Mouse (Mus musculus): ENCODE results near the gene Dnah9. TPM values are rescaled to one million over a fixed set of nuclear protein-coding genes. Genes with fewer than 3 reads are reported as not detected.

The Dnah9 gene
- total and polyA plus RNA-seq, 2 experiments from 2014 or later: 2.7 to 3.5 TPM

- ATAC-seq (no peak), DNase-seq (ENCODE audit: low spot score) (no peak)
- no peak overlapping the region for H3K4me2 ChIP-seq (ENCODE audit: low read depth, low read length)
- no peaks in the 10 kb centered on the region for H3K9me3 ChIP-seq (ENCODE audit: low read length)
- WGBS: 90% methylated on average over 2 of the region's 2 CpGs
- no peak for TF ChIP-seq CTCF (IDR thresholded peaks at IDR 0.05; ENCODE audit: low read depth)
- H3K27me3 ChIP-seq (ENCODE audit: insufficient read depth, low read length): no peaks in the 10 kb centered on the region
- no peak overlapping the region for H3K27ac ChIP-seq
- no peak overlapping the region for H3K9ac ChIP-seq (replicated peaks; ENCODE audit: low read length)
- no peak overlapping the region for H3K4me3 ChIP-seq (ENCODE audit: low read length)
- no peaks in the 10 kb centered on the region for H3K36me3 ChIP-seq (ENCODE audit: insufficient read depth, low read length)
- H3K4me1 ChIP-seq (ENCODE audit: insufficient read depth, low read length): no peaks in the 10 kb centered on the region
Measured at GRCm38 (mm10) chr11:65881465-65881864, 286.9 kb downstream of the Dnah9 start.

GRCm38 (mm10) chr11:65877146-65877775, 291.1 kb downstream of the Dnah9 start:
- no peak for TF ChIP-seq CTCF (IDR thresholded peaks at IDR 0.05; ENCODE audit: low read depth)
- Histone ChIP-seq H3K4me1 (ENCODE audit: insufficient read depth, low read length) (no peaks in the 10 kb centered on the region), H3K4me2 (ENCODE audit: low read depth, low read length) (no peak overlapping the region), H3K27ac (no peak overlapping the region), H3K27me3 (ENCODE audit: insufficient read depth, low read length) (no peaks in the 10 kb centered on the region), H3K9me3 (ENCODE audit: low read length) (no peaks in the 10 kb centered on the region), H3K36me3 (ENCODE audit: insufficient read depth, low read length) (no peaks in the 10 kb centered on the region), H3K4me3 (ENCODE audit: low read length) (no peak overlapping the region), H3K9ac (replicated peaks; ENCODE audit: low read length) (no peak overlapping the region)
- peak; percentile 2 for DNase-seq (ENCODE audit: low spot score)
- ATAC-seq: no peak
- 54% methylated on average over 1 of the region's 1 CpGs for WGBS

GRCm38 (mm10) chr11:65861476-65861875, 306.9 kb downstream of the Dnah9 start:
- 44% methylated on average over 4 of the region's 4 CpGs for WGBS
- H3K9me3 ChIP-seq (ENCODE audit: low read length): no peaks in the 10 kb centered on the region
- H3K27me3 ChIP-seq (ENCODE audit: insufficient read depth, low read length): no peaks in the 10 kb centered on the region
- no peak overlapping the region for H3K4me2 ChIP-seq (ENCODE audit: low read depth, low read length)
- H3K9ac ChIP-seq (replicated peaks; ENCODE audit: low read length): no peak overlapping the region
- ATAC-seq: no peak
- H3K4me1 ChIP-seq (ENCODE audit: insufficient read depth, low read length): no peaks in the 10 kb centered on the region
- H3K4me3 ChIP-seq (ENCODE audit: low read length): no peak overlapping the region
- H3K36me3 ChIP-seq (ENCODE audit: insufficient read depth, low read length): no peaks in the 10 kb centered on the region
- DNase-seq (ENCODE audit: low spot score): no peak
- TF ChIP-seq CTCF (IDR thresholded peaks at IDR 0.05; ENCODE audit: low read depth): no peak
- no peak overlapping the region for H3K27ac ChIP-seq

GRCm38 (mm10) chr11:65852066-65852465, 316.3 kb downstream of the Dnah9 start:
- peak; percentile 61; the same call in 1 of the 2 replicates for ATAC-seq

GRCm38 (mm10) chr11:65846446-65846845, 321.9 kb downstream of the Dnah9 start:
- Histone ChIP-seq H3K9ac (replicated peaks; ENCODE audit: low read length) (no peak overlapping the region), H3K9me3 (ENCODE audit: low read length) (no peaks in the 10 kb centered on the region), H3K4me1 (ENCODE audit: insufficient read depth, low read length) (no peaks in the 10 kb centered on the region), H3K4me3 (ENCODE audit: low read length) (no peak overlapping the region), H3K27ac (no peak overlapping the region), H3K36me3 (ENCODE audit: insufficient read depth, low read length) (no peaks in the 10 kb centered on the region), H3K4me2 (ENCODE audit: low read depth, low read length) (no peak overlapping the region), H3K27me3 (ENCODE audit: insufficient read depth, low read length) (no peaks in the 10 kb centered on the region)
- DNase-seq (ENCODE audit: low spot score) (no peak), ATAC-seq (no peak)
- 83% methylated on average over 5 of the region's 5 CpGs for WGBS
- TF ChIP-seq CTCF (IDR thresholded peaks at IDR 0.05; ENCODE audit: low read depth): no peak

More at GRCm38 (mm10) chr11:65852066-65852465, 316.3 kb downstream of the Dnah9 start:
- no peak overlapping the region for H3K4me2 ChIP-seq (ENCODE audit: low read depth, low read length)
- peak; percentile 43 for DNase-seq (ENCODE audit: low spot score)
- H3K9me3 ChIP-seq (ENCODE audit: low read length): no peaks in the 10 kb centered on the region
- H3K27me3 ChIP-seq (ENCODE audit: insufficient read depth, low read length): no peaks in the 10 kb centered on the region
- 10% methylated on average over 1 of the region's 1 CpGs for WGBS
- peak; percentile 64 for TF ChIP-seq CTCF (IDR thresholded peaks at IDR 0.05; ENCODE audit: low read depth)
- no peaks in the 10 kb centered on the region for H3K4me1 ChIP-seq (ENCODE audit: insufficient read depth, low read length)
- no peak overlapping the region for H3K27ac ChIP-seq
- no peak overlapping the region for H3K9ac ChIP-seq (replicated peaks; ENCODE audit: low read length)
- H3K4me3 ChIP-seq (ENCODE audit: low read length): no peak overlapping the region
- H3K36me3 ChIP-seq (ENCODE audit: insufficient read depth, low read length): no peaks in the 10 kb centered on the region

GRCm38 (mm10) chr11:65838999-65839398, 329.4 kb downstream of the Dnah9 start:
- Histone ChIP-seq H3K9ac (replicated peaks; ENCODE audit: low read length) (no peak overlapping the region), H3K4me1 (ENCODE audit: insufficient read depth, low read length) (no peaks in the 10 kb centered on the region), H3K4me3 (ENCODE audit: low read length) (no peak overlapping the region), H3K36me3 (ENCODE audit: insufficient read depth, low read length) (no peaks in the 10 kb centered on the region), H3K4me2 (ENCODE audit: low read depth, low read length) (no peak overlapping the region), H3K27me3 (ENCODE audit: insufficient read depth, low read length) (no peaks in the 10 kb centered on the region), H3K27ac (no peak overlapping the region), H3K9me3 (ENCODE audit: low read length) (no peaks in the 10 kb centered on the region)
- peak; percentile 47 for DNase-seq (ENCODE audit: low spot score)
- no peak for TF ChIP-seq CTCF (IDR thresholded peaks at IDR 0.05; ENCODE audit: low read depth)
- peak; percentile 40; the same call in 1 of the 2 replicates for ATAC-seq
- WGBS: 54% methylated on average over 8 of the region's 8 CpGs

- no peak for ATAC-seq
- no peaks in the 10 kb centered on the region for H3K9me3 ChIP-seq (ENCODE audit: low read length)
- H3K27ac ChIP-seq: no peak overlapping the region
- H3K27me3 ChIP-seq (ENCODE audit: insufficient read depth, low read length): no peaks in the 10 kb centered on the region
- H3K4me1 ChIP-seq (ENCODE audit: insufficient read depth, low read length): no peaks in the 10 kb centered on the region
- DNase-seq (ENCODE audit: low spot score): no peak
- peaks cover 36% of the 10 kb centered on the region for H3K36me3 ChIP-seq (ENCODE audit: insufficient read depth, low read length)
- no peak overlapping the region for H3K4me3 ChIP-seq (ENCODE audit: low read length)
- no peak overlapping the region for H3K4me2 ChIP-seq (ENCODE audit: low read depth, low read length)
- no peak for TF ChIP-seq CTCF (IDR thresholded peaks at IDR 0.05; ENCODE audit: low read depth)
- 87% methylated on average over 3 of the region's 3 CpGs for WGBS
- no peak overlapping the region for H3K9ac ChIP-seq (replicated peaks; ENCODE audit: low read length)
Measured at GRCm38 (mm10) chr11:65824556-65824955, 343.8 kb downstream of the Dnah9 start.

Measured in hindbrain, postnatal 0 days (tissue).